ENCODE assay signal across 2 mouse cellular contexts in the genomic region with DNA sequence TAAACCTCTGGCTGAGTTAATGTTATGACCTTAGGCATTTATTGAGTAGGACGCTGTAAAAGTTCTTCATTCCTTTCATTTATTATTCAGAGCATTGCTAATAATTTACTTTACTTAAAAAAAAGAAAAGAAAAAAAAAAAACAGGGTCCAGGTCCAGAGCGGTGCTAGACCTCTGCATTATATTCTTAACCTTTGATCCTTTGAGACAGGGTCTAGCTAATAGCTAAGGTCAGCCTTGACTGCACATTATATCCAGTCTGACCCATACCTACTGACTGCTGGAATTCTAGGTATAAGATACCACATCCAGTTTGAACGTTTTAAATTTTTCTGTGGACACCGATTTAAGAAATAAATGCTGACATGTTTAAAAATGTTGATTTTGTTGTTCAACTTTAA.
TF ChIP-seq lines count a peak whose summit lies in the region.

No protein-coding gene starts in this region.

TF ChIP-seq in CH12.LX, 34 proteins besides CTCF, POLR2A, EP300 and RAD21:
- TF ChIP-seq ZKSCAN1 (IDR thresholded peaks at IDR 0.05; ENCODE audit: borderline replicate concordance, low read depth, low read length) (no peak), PAX5 (IDR thresholded peaks at IDR 0.05; ENCODE audit: low read length) (no peak), MYC (IDR thresholded peaks at IDR 0.05; ENCODE audit: low read depth, low read length) (no peak), USF2 (conservative IDR thresholded peaks at IDR 0.05; ENCODE audit: low read depth, low read length) (no peak), CHD2 (IDR thresholded peaks at IDR 0.05; ENCODE audit: low read length) (no peak), SIN3A (IDR thresholded peaks at IDR 0.05; ENCODE audit: low read length) (no peak), MAFK (IDR thresholded peaks at IDR 0.05; ENCODE audit: insufficient replicate concordance, low read length) (0 out of 2 replicates have a peak, but pooled peaks have one; percentile 55)

TF ChIP-seq in ES-E14, 5 proteins besides CTCF, POLR2A, EP300 and RAD21:
- TF ChIP-seq MAFK (IDR thresholded peaks at IDR 0.05; ENCODE audit: insufficient read depth, low read depth, low read length) (0 out of 2 replicates have a peak, but pooled peaks have one; percentile 17), HCFC1 (IDR thresholded peaks at IDR 0.05; ENCODE audit: borderline replicate concordance, insufficient read depth, low read length) (no peak), ZC3H11A (IDR thresholded peaks at IDR 0.05; ENCODE audit: borderline replicate concordance, low read depth, low read length) (no peak)
